Mouse (Mus musculus): ENCODE measurements around the gene Akap7. TPM values are rescaled to one million over a fixed set of nuclear protein-coding genes. Genes with fewer than 3 reads are reported as not detected.
"Not testable (repeated sequence)": the region's sequence is repeated elsewhere in the genome, so short reads cannot be mapped to it uniquely, and the experiment has no call there.

The Akap7 gene
- polyA plus RNA-seq, 1 experiment: 64.2 TPM

GRCm38 (mm10) chr10:25167365-25168194, 140.1 kb downstream of the Akap7 start:
- H3K27ac ChIP-seq (ENCODE audit: control insufficient read depth, insufficient read depth, low read depth, low read length, poor library complexity): no peak overlapping the region
- no peaks in the 10 kb centered on the region; the same call in 1 of the 2 replicates for H3K4me1 ChIP-seq (ENCODE audit: control insufficient read depth, insufficient read depth, low read length)
- 75% methylated on average over 6 of the region's 6 CpGs for WGBS
- no peak overlapping the region for H3K4me3 ChIP-seq (replicated peaks; ENCODE audit: control insufficient read depth, low read depth, low read length)
- no peak for TF ChIP-seq CTCF (IDR thresholded peaks at IDR 0.05; ENCODE audit: control insufficient read depth, insufficient read depth, low read length)
- no peak for TF ChIP-seq POLR2A (IDR thresholded peaks at IDR 0.05; ENCODE audit: borderline replicate concordance, control insufficient read depth, low read depth, low read length)

GRCm38 (mm10) chr10:25163510-25163909, 144.2 kb downstream of the Akap7 start:
- TF ChIP-seq CTCF (IDR thresholded peaks at IDR 0.05; ENCODE audit: control insufficient read depth, insufficient read depth, low read length): 0 out of 2 replicates have a peak, but pooled peaks have one; percentile 2
- WGBS: 42% methylated on average over 3 of the region's 3 CpGs
- H3K4me3 ChIP-seq (replicated peaks; ENCODE audit: control insufficient read depth, low read depth, low read length); H3K4me1 ChIP-seq (ENCODE audit: control insufficient read depth, insufficient read depth, low read length); H3K27ac ChIP-seq (ENCODE audit: control insufficient read depth, insufficient read depth, low read depth, low read length, poor library complexity): not testable (repeated sequence)

GRCm38 (mm10) chr10:25161701-25162100, 146.0 kb downstream of the Akap7 start:
- no peaks in the 10 kb centered on the region for H3K4me1 ChIP-seq (ENCODE audit: control insufficient read depth, insufficient read depth, low read length)
- 53% methylated on average over 2 of the region's 2 CpGs for WGBS
- H3K27ac ChIP-seq (ENCODE audit: control insufficient read depth, insufficient read depth, low read depth, low read length, poor library complexity): no peak overlapping the region
- no peak overlapping the region for H3K4me3 ChIP-seq (replicated peaks; ENCODE audit: control insufficient read depth, low read depth, low read length)
- TF ChIP-seq CTCF (IDR thresholded peaks at IDR 0.05; ENCODE audit: control insufficient read depth, insufficient read depth, low read length): no peak
- TF ChIP-seq POLR2A (IDR thresholded peaks at IDR 0.05; ENCODE audit: borderline replicate concordance, control insufficient read depth, low read depth, low read length): no peak

- no peaks in the 10 kb centered on the region for H3K4me1 ChIP-seq (ENCODE audit: control insufficient read depth, insufficient read depth, low read length)
- H3K27ac ChIP-seq (ENCODE audit: control insufficient read depth, insufficient read depth, low read depth, low read length, poor library complexity): no peak overlapping the region
- 78% methylated on average over 5 of the region's 5 CpGs for WGBS
- TF ChIP-seq POLR2A (IDR thresholded peaks at IDR 0.05; ENCODE audit: borderline replicate concordance, control insufficient read depth, low read depth, low read length): no peak
- H3K4me3 ChIP-seq (replicated peaks; ENCODE audit: control insufficient read depth, low read depth, low read length): no peak overlapping the region
Observed at GRCm38 (mm10) chr10:25158651-25159050, 149.0 kb downstream of the Akap7 start.

- H3K4me3 ChIP-seq (replicated peaks; ENCODE audit: control insufficient read depth, low read depth, low read length): no peak overlapping the region
- no peaks in the 10 kb centered on the region for H3K4me1 ChIP-seq (ENCODE audit: control insufficient read depth, insufficient read depth, low read length)
- H3K27ac ChIP-seq (ENCODE audit: control insufficient read depth, insufficient read depth, low read depth, low read length, poor library complexity): no peak overlapping the region
- no peak for TF ChIP-seq CTCF (IDR thresholded peaks at IDR 0.05; ENCODE audit: control insufficient read depth, insufficient read depth, low read length)
- TF ChIP-seq POLR2A (IDR thresholded peaks at IDR 0.05; ENCODE audit: borderline replicate concordance, control insufficient read depth, low read depth, low read length): no peak
Observed at GRCm38 (mm10) chr10:25157339-25157738, 150.3 kb downstream of the Akap7 start.

GRCm38 (mm10) chr10:25154225-25154624, 153.4 kb downstream of the Akap7 start:
- H3K27ac ChIP-seq (ENCODE audit: control insufficient read depth, insufficient read depth, low read depth, low read length, poor library complexity): no peak overlapping the region
- WGBS: 90% methylated on average over 6 of the region's 6 CpGs
- no peak for TF ChIP-seq POLR2A (IDR thresholded peaks at IDR 0.05; ENCODE audit: borderline replicate concordance, control insufficient read depth, low read depth, low read length)
- TF ChIP-seq CTCF (IDR thresholded peaks at IDR 0.05; ENCODE audit: control insufficient read depth, insufficient read depth, low read length): no peak
- H3K4me1 ChIP-seq (ENCODE audit: control insufficient read depth, insufficient read depth, low read length): no peaks in the 10 kb centered on the region; the same call in 1 of the 2 replicates
- H3K4me3 ChIP-seq (replicated peaks; ENCODE audit: control insufficient read depth, low read depth, low read length): no peak overlapping the region

GRCm38 (mm10) chr10:25151172-25151800, 156.4 kb downstream of the Akap7 start:
- TF ChIP-seq POLR2A (IDR thresholded peaks at IDR 0.05; ENCODE audit: borderline replicate concordance, control insufficient read depth, low read depth, low read length): no peak
- TF ChIP-seq CTCF (IDR thresholded peaks at IDR 0.05; ENCODE audit: control insufficient read depth, insufficient read depth, low read length): no peak
- Histone ChIP-seq H3K4me3 (replicated peaks; ENCODE audit: control insufficient read depth, low read depth, low read length) (no peak overlapping the region), H3K27ac (ENCODE audit: control insufficient read depth, insufficient read depth, low read depth, low read length, poor library complexity) (no peak overlapping the region), H3K4me1 (ENCODE audit: control insufficient read depth, insufficient read depth, low read length) (no peaks in the 10 kb centered on the region; the same call in 1 of the 2 replicates)
- WGBS: 66% methylated on average over 7 of the region's 7 CpGs

GRCm38 (mm10) chr10:25145851-25146250, 161.8 kb downstream of the Akap7 start:
- Histone ChIP-seq H3K27ac (ENCODE audit: control insufficient read depth, insufficient read depth, low read depth, low read length, poor library complexity) (no peak overlapping the region), H3K4me1 (ENCODE audit: control insufficient read depth, insufficient read depth, low read length) (no peaks in the 10 kb centered on the region), H3K4me3 (replicated peaks; ENCODE audit: control insufficient read depth, low read depth, low read length) (no peak overlapping the region)
- TF ChIP-seq CTCF (IDR thresholded peaks at IDR 0.05; ENCODE audit: control insufficient read depth, insufficient read depth, low read length) (no peak), POLR2A (IDR thresholded peaks at IDR 0.05; ENCODE audit: borderline replicate concordance, control insufficient read depth, low read depth, low read length) (no peak)
- WGBS: 83% methylated on average over 12 of the region's 12 CpGs
